Mouse (Mus musculus) embryonic facial prominence, embryonic 12.5 days (tissue): ENCODE measurements around the gene Kansl1l. TPM values are rescaled to one million over a fixed set of nuclear protein-coding genes. Genes with fewer than 3 reads are reported as not detected.

Experiments
- ATAC-seq: fragments of 200-750 bp; cut with Nextera tagmentation; 2 replicates; pipeline ENCODE4 v1.8.0; 2017; ENCODE audit not compliant: insufficient number of reproducible peaks, insufficient read depth, low FRiP score, low TSS enrichment
- H3K27ac ChIP-seq: fragments of 300-500 bp; sonication (generic); 2 replicates; pipeline ENCODE4 v1.5.1; 2016; ENCODE audit warnings: mild to moderate bottlenecking
- H3K27me3 ChIP-seq: fragments of 300-500 bp; sonication (generic); 2 replicates; pipeline ENCODE4 v1.6.1; 2016; ENCODE audit warnings: mild to moderate bottlenecking, moderate library complexity
- H3K36me3 ChIP-seq: fragments of 300-500 bp; sonication (generic); 2 replicates; pipeline ENCODE4 v1.6.1; 2016; ENCODE audit warnings: mild to moderate bottlenecking
- H3K4me1 ChIP-seq: fragments of 300-500 bp; sonication (generic); 2 replicates; pipeline ENCODE4 v1.6.1; 2016
- H3K4me2 ChIP-seq: fragments of 300-500 bp; sonication (generic); replicated peaks from 2 replicates; pipeline ENCODE4 v1.6.1; 2016; ENCODE audit warnings: mild to moderate bottlenecking, moderate library complexity
- H3K4me3 ChIP-seq: fragments of 300-500 bp; sonication (generic); 2 replicates; pipeline ENCODE4 v1.5.1; 2016; ENCODE audit warnings: mild to moderate bottlenecking
- H3K9ac ChIP-seq: fragments of 300-500 bp; sonication (generic); 2 replicates; pipeline ENCODE4 v1.6.1; 2016; ENCODE audit warnings: mild to moderate bottlenecking, moderate library complexity
- H3K9me3 ChIP-seq: fragments of 300-500 bp; sonication (generic); 2 replicates; pipeline ENCODE4 v1.6.1; 2016; ENCODE audit warnings: mild to moderate bottlenecking, moderate library complexity
- WGBS: fragments of 180-500 bp; shearing (Covaris S2); methylation state at CpG from one replicate; pipeline ENCODE4 v1.1.7; 2016; 5-methylcytosine and 5-hydroxymethylcytosine counted together
- polyA plus RNA-seq: library from polyadenylated mRNA; unstranded; fragments of >200 nt; fragmentation: Nextera tagmentation; extraction: Ambion mirVana; gene quantifications from 2 replicates; pipeline ENCODE4 v1.2.1, GENCODE M21; 2016

Gene Kansl1l
- 22.5 and 23.5 TPM in 2 replicates for polyA plus RNA-seq

GRCm38 (mm10) chr1:66817453-66817839 lies at the start of gene Kansl1l:
Gene Kansl1l (minus strand): TSS chr1:66817562.
- H3K36me3 ChIP-seq = no peaks in the 10 kb centered on the region
- H3K4me1 ChIP-seq = peaks cover 3% of the 10 kb centered on the region; the same call in 1 of the 2 replicates
- no peaks in the 10 kb centered on the region for H3K27me3 ChIP-seq
- peak within 1 kb of the TSS; percentile 75 for H3K4me3 ChIP-seq
- peak; percentile 83 for ATAC-seq
- under 1% methylated on average over 44 of the region's 56 CpGs for WGBS
- no peaks in the 10 kb centered on the region for H3K9me3 ChIP-seq
- peak within 1 kb of the TSS; percentile 97 for H3K27ac ChIP-seq
- peak within 1 kb of the TSS; percentile 69 for H3K4me2 ChIP-seq
- H3K9ac ChIP-seq = peak within 1 kb of the TSS; percentile 93

GRCm38 (mm10) chr1:66865633-66866032 lies 48.3 kb upstream of the Kansl1l start:
- ATAC-seq = no peak
- Histone ChIP-seq H3K4me1 (no peaks in the 10 kb centered on the region), H3K36me3 (no peaks in the 10 kb centered on the region), H3K4me3 (no peak overlapping the region), H3K27ac (no peak overlapping the region), H3K9me3 (no peaks in the 10 kb centered on the region), H3K4me2 (no peak overlapping the region), H3K9ac (no peak overlapping the region), H3K27me3 (no peaks in the 10 kb centered on the region)
- WGBS = 83% methylated on average over 4 of the region's 4 CpGs

DNA sequence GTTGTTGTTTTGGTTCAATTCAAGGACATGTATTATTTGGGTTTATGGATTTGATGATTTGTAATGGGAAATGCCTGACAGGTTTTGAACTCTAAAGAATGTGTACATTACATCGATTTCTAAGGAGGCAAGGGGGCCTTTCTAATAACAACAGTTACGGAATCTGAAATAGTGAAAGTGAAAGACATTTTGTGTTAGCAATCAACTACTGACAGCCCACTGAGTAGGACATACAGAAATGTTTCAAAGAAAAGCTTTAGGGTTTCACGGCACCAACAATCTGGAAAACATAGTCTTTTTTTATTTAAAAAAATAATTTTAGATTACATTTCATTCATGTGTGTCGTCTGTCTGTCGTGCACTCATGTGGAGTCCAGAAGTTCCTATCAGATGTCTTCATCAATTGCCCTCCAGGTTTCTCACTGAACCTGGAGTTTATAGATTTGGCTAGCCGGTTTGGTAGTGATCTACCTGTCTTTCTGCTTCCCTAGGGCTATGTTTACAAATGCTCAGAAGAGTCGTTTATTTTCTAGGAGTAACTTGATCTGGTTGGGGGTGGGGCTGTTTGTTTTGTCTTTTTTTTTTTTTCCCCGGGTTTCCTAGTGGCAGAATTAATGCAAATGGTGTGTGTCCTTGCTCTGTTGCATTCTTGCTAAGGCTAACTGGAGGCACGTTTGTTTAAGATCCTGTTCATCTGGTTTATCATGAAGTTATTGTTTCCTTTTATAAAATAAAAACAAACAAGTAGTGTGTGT lies 46.6 kb upstream of the Kansl1l start:
- Histone ChIP-seq H3K4me2 (peak overlapping the region; percentile 68), H3K36me3 (no peaks in the 10 kb centered on the region), H3K9me3 (no peaks in the 10 kb centered on the region), H3K4me1 (no peaks in the 10 kb centered on the region), H3K27ac (no peak overlapping the region), H3K27me3 (no peaks in the 10 kb centered on the region), H3K9ac (no peak overlapping the region), H3K4me3 (peak overlapping the region; percentile 73; the same call in 1 of the 2 replicates)
- ATAC-seq = no peak
- 11% methylated on average over 9 of the region's 9 CpGs for WGBS

DNA sequence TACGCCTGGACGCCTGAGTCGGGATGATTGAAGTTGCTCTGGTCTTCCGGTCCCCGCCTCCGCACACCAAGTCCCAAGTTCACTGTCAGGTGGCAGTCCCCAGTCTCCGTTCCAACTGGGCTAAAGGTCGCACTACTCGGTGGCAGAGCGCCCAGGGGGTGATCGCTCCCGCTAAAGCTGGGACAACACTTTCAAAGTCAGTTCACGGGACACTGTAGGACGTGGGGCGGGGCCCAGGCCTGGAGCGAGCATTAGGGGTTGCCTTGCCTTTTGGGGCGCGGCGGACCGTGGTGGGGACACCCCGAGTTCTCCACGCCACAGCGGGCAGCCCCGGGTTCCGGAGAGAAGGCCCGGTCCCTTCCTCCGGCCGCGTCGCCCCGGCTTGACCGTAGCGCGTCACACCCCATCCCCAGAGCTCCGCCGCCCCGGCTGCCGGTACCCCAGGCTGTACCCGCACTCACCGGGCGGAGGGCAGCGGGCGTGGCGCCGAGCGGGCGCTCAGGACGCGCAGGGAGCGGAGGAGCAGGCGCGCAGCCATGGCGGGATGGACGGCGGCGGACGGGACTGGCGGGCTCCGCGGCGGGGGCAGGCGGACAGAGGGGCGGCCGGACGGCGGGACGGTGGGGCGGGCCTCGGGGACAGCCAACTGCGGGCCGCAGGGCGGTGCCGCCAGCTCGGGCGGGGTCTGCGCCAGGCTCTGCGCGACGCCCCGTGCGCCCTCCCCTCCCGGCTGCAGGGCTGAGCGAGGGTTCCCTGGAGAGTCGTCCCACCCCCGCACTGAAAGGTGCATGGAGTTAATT lies 45.5 kb upstream of the Kansl1l start, which contains the start of gene Acadl:
Gene Acadl, minus strand, starts transcription at position 566 of the 800 bp plus-strand sequence.
- H3K4me1 ChIP-seq = no peaks in the 10 kb centered on the region
- H3K4me3 ChIP-seq = peak within 1 kb of the TSS; percentile 73
- no peaks in the 10 kb centered on the region for H3K9me3 ChIP-seq
- WGBS = under 1% methylated on average over 66 of the region's 85 CpGs
- 0 out of 2 replicates have a peak, but pooled peaks cover under 1% of the 10 kb centered on the region for H3K36me3 ChIP-seq
- H3K27me3 ChIP-seq = no peaks in the 10 kb centered on the region
- peak within 1 kb of the TSS; percentile 72 for H3K9ac ChIP-seq
- peak; percentile 91 for ATAC-seq
- peak within 1 kb of the TSS; percentile 68 for H3K4me2 ChIP-seq
- 0 out of 2 replicates have a peak within 1 kb of the TSS, but pooled peaks have one; percentile 46 for H3K27ac ChIP-seq

GRCm38 (mm10) chr1:66861764-66862672 lies 44.7 kb upstream of the Kansl1l start:
- no peaks in the 10 kb centered on the region for H3K9me3 ChIP-seq
- ATAC-seq = no peak
- H3K36me3 ChIP-seq = peaks cover 10% of the 10 kb centered on the region; the same call in 1 of the 2 replicates
- H3K4me1 ChIP-seq = no peaks in the 10 kb centered on the region
- H3K4me3 ChIP-seq = peak overlapping the region; percentile 73
- no peaks in the 10 kb centered on the region for H3K27me3 ChIP-seq
- WGBS = 31% methylated on average over 14 of the region's 14 CpGs
- H3K4me2 ChIP-seq = peak overlapping the region; percentile 68
- H3K27ac ChIP-seq = no peak overlapping the region
- peak overlapping the region; percentile 72 for H3K9ac ChIP-seq

DNA sequence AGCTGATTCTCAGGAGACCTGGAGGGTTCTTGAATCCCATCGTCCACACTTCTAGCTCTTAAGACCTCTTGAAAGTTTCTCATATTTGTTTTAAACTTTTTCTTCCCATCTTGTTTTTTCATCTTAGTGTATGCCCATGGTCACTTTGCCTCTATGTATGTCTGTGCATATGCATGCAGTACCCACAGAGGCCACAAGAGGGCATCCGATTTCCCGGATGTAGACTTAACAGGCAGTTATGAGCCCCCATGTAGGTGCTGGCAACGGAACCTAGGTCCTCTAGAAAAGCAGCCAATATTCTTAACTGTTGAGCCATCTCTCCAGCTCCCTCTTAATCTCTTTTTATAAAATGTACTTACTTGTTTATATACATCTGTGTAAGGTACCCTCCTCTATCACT lies 30.1 kb upstream of the Kansl1l start:
- Histone ChIP-seq H3K27ac (no peak overlapping the region), H3K9me3 (no peaks in the 10 kb centered on the region), H3K36me3 (peaks cover 27% of the 10 kb centered on the region), H3K9ac (no peak overlapping the region), H3K4me1 (no peaks in the 10 kb centered on the region), H3K4me3 (no peak overlapping the region), H3K27me3 (no peaks in the 10 kb centered on the region), H3K4me2 (no peak overlapping the region)
- WGBS = 92% methylated on average over 4 of the region's 4 CpGs
- no peak for ATAC-seq

- no peaks in the 10 kb centered on the region for H3K4me1 ChIP-seq
- H3K4me3 ChIP-seq = no peak overlapping the region
- H3K4me2 ChIP-seq = no peak overlapping the region
- peaks cover 27% of the 10 kb centered on the region for H3K36me3 ChIP-seq
- ATAC-seq = no peak
- no peaks in the 10 kb centered on the region for H3K27me3 ChIP-seq
- H3K27ac ChIP-seq = no peak overlapping the region
- 87% methylated on average over 5 of the region's 5 CpGs for WGBS
- H3K9me3 ChIP-seq = no peaks in the 10 kb centered on the region
- no peak overlapping the region for H3K9ac ChIP-seq
These were observed 28.4 kb upstream of the Kansl1l start for GRCm38 (mm10) chr1:66845690-66846318.

DNA sequence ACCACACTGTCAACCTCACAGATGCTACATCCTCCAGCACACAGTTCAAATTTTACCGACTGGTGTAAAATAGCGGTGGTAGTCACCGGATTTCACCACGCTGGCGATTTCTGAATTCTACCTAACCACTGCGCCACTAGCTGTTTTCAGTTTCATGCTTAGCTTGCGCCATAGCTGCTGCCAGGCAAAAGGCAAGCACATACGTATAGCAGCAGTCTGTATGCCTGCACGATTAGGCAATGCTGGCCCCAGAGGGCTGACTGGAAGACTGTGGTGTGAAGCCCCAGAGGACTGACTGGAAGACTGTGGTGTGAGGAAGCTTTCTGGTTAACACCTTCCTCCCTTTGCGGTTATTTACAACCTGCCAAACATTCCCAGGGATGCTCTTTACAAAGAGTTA lies 24.6 kb upstream of the Kansl1l start:
- Histone ChIP-seq H3K9me3 (no peaks in the 10 kb centered on the region), H3K4me1 (no peaks in the 10 kb centered on the region), H3K27me3 (no peaks in the 10 kb centered on the region), H3K4me2 (no peak overlapping the region), H3K27ac (no peak overlapping the region), H3K36me3 (peaks cover 16% of the 10 kb centered on the region), H3K4me3 (no peak overlapping the region), H3K9ac (no peak overlapping the region)
- 85% methylated on average over 10 of the region's 10 CpGs for WGBS
- no peak for ATAC-seq

DNA sequence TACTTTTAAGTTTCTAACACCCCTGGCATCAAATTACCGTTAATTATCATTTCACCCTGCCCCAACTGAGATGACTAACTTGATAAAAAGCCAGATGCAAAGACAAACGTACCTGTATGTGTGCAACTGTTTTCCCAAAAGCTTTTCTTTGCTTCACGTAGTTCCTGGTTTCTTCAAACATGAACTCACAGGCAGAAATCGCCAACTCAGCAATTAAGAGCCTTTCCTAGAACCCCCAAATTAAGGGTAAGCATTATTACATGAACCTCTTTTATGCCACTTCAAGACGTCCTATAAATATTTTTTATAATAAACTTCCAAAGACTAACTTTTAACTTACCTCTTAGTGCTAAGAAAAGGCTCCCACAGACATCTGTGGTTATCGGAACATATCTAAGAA lies 24.1 kb upstream of the Kansl1l start:
- no peak overlapping the region for H3K27ac ChIP-seq
- no peaks in the 10 kb centered on the region for H3K9me3 ChIP-seq
- H3K36me3 ChIP-seq = peaks cover 16% of the 10 kb centered on the region
- H3K4me3 ChIP-seq = no peak overlapping the region
- no peak overlapping the region for H3K9ac ChIP-seq
- no peak overlapping the region for H3K4me2 ChIP-seq
- WGBS = 74% methylated on average over 6 of the region's 6 CpGs
- no peaks in the 10 kb centered on the region for H3K27me3 ChIP-seq
- no peak for ATAC-seq
- H3K4me1 ChIP-seq = no peaks in the 10 kb centered on the region

DNA sequence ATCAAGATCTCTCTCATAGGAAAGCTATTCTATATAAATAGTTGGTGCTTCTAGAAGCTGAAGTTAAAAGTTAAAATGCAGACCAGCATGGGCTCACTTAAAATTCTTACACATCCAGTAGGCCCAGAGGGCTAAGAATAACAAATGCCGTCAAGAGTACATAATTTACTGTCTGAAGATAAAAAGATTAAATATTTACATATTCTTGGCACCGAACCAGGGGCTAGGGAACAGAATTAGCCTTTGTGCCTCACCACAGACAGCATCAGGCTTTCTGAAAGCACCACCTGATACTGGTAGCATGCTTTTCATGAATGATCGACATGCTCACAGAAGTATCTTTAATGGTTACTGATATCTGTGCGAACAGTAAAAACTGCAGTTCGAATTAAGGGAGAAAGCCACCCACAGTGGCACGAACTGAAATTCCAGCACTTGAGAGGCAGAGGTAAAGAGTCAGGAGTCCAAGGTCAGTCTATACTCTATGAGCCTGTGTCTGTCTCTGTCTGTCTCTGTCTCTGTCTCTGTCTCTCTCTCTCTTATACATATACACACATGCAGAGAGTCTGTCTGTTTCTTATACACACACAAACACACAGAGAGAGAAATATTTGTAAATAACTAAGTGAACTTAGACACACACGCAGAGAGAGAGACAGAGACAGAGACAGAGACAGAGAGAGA lies 22.5 kb upstream of the Kansl1l start:
- WGBS = 77% methylated on average over 7 of the region's 7 CpGs
- Histone ChIP-seq H3K9me3 (no peaks in the 10 kb centered on the region), H3K4me1 (no peaks in the 10 kb centered on the region)

More for the DNA sequence above, 22.5 kb upstream of the Kansl1l start:
- Histone ChIP-seq H3K36me3 (peaks cover 11% of the 10 kb centered on the region; the same call in 1 of the 2 replicates), H3K27me3 (no peaks in the 10 kb centered on the region), H3K9ac (no peak overlapping the region), H3K4me3 (no peak overlapping the region), H3K27ac (no peak overlapping the region), H3K4me2 (no peak overlapping the region)
- no peak for ATAC-seq
